Mouse (Mus musculus) bone marrow macrophage, adult 2 months (primary cell): ENCODE measurements around the gene Phf21a.

Source experiments
- CTCF ChIP-seq: IDR thresholded peaks from 2 replicates; pipeline ENCODE4 v1.5.1; 2012; ENCODE audit warnings: low read depth, mild to moderate bottlenecking, low read length, moderate library complexity
- POLR2A ChIP-seq: IDR thresholded peaks from 2 replicates; pipeline ENCODE4 v1.6.1; 2012; ENCODE audit warnings: mild to moderate bottlenecking, low read depth, low read length, borderline replicate concordance

DNA sequence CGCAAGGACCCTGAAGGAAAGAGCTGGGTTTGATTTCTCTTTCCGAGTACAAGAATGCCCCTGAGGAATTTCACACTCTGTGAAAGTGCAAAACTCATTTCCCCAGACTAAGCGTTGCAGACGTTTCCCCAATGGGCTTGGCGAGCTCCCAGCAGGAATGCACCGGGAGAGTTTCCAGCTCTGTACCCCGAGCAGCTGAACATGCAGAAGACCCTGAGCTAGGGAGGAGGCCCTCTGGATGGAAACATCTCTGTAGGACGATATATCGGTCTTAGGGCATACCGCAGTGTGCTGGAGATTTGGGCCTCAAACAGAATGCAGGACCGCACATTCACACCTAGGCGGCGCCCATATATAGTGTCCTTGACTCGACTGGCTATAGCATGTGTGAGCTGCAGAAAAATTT, 37.1 kb upstream of the Phf21a start:
- TF ChIP-seq POLR2A, result no peak
- TF ChIP-seq CTCF, result 0 out of 2 replicates have a peak, but pooled peaks have one; percentile 24
